Mouse (Mus musculus): ENCODE data around the gene Bglap3. TPM values are rescaled to one million over a fixed set of nuclear protein-coding genes. Genes with fewer than 3 reads are reported as not detected.

Bglap3 gene
- polyA plus RNA-seq, 1 experiment from 2014 or later: 1.3 TPM

Other genes with a start within 250 kb of the Bglap3 start
- 19.7 and 20.8 TPM in 2 replicates for gene Mef2d, start 230.4 kb downstream of the Bglap3 start, polyA plus RNA-seq (2015; fragmentation: Nextera tagmentation; extraction: Ambion mirVana)
- gene Rhbg, start 118.0 kb downstream of the Bglap3 start, polyA plus RNA-seq (2015; fragmentation: Nextera tagmentation; extraction: Ambion mirVana): 0.59 and 0.69 TPM in 2 replicates
- gene Gm38392, start 85.5 kb downstream of the Bglap3 start, polyA plus RNA-seq (2015; fragmentation: Nextera tagmentation; extraction: Ambion mirVana): 0.15 and 0.42 TPM in 2 replicates
- 10.2 and 12.2 TPM in 2 replicates for gene Tsacc, start 75.7 kb downstream of the Bglap3 start, polyA plus RNA-seq (2015; fragmentation: Nextera tagmentation; extraction: Ambion mirVana)
- 520 and 528 TPM in 2 replicates for gene Cct3, start 75.6 kb downstream of the Bglap3 start, polyA plus RNA-seq (2015; fragmentation: Nextera tagmentation; extraction: Ambion mirVana)
- gene Glmp, start 47.7 kb downstream of the Bglap3 start, polyA plus RNA-seq (2015; fragmentation: Nextera tagmentation; extraction: Ambion mirVana): 268 and 282 TPM in 2 replicates
- gene Tmem79, start 36.6 kb downstream of the Bglap3 start, polyA plus RNA-seq (2015; fragmentation: Nextera tagmentation; extraction: Ambion mirVana): 20.6 and 21.6 TPM in 2 replicates
- 39.9 and 45.8 TPM in 2 replicates for gene Smg5, start 36.5 kb downstream of the Bglap3 start, polyA plus RNA-seq (2015; fragmentation: Nextera tagmentation; extraction: Ambion mirVana)
- gene Paqr6, start 8.2 kb downstream of the Bglap3 start, polyA plus RNA-seq (2015; fragmentation: Nextera tagmentation; extraction: Ambion mirVana): 3.7 and 4.2 TPM in 2 replicates
- not detected in 2 replicates for gene Bglap2, start 6.0 kb upstream of the Bglap3 start, polyA plus RNA-seq (2015; fragmentation: Nextera tagmentation; extraction: Ambion mirVana)
- gene Bglap, start 11.7 kb upstream of the Bglap3 start, polyA plus RNA-seq (2015; fragmentation: Nextera tagmentation; extraction: Ambion mirVana): not detected in 2 replicates
- 127 and 128 TPM in 2 replicates for gene Pmf1, start 37.6 kb upstream of the Bglap3 start, polyA plus RNA-seq (2015; fragmentation: Nextera tagmentation; extraction: Ambion mirVana)
- 17.2 and 17.3 TPM in 2 replicates for gene Slc25a44, start 52.4 kb upstream of the Bglap3 start, polyA plus RNA-seq (2015; fragmentation: Nextera tagmentation; extraction: Ambion mirVana)
- 30.9 and 39.2 TPM in 2 replicates for gene Sema4a, start 88.4 kb upstream of the Bglap3 start, polyA plus RNA-seq (2015; fragmentation: Nextera tagmentation; extraction: Ambion mirVana)
- gene Lmna, start 137.2 kb upstream of the Bglap3 start, polyA plus RNA-seq (2015; fragmentation: Nextera tagmentation; extraction: Ambion mirVana): 120 TPM in 2 replicates
- 9.6 and 11.2 TPM in 2 replicates for gene Mex3a, start 159.7 kb upstream of the Bglap3 start, polyA plus RNA-seq (2015; fragmentation: Nextera tagmentation; extraction: Ambion mirVana)
- gene Rab25, start 175.6 kb upstream of the Bglap3 start, polyA plus RNA-seq (2015; fragmentation: Nextera tagmentation; extraction: Ambion mirVana): 75.2 and 89.8 TPM in 2 replicates
- gene Lamtor2, start 180.3 kb upstream of the Bglap3 start, polyA plus RNA-seq (2015; fragmentation: Nextera tagmentation; extraction: Ambion mirVana): 188 and 231 TPM in 2 replicates
- 43.6 and 43.7 TPM in 2 replicates for gene Ubqln4, start 181.0 kb upstream of the Bglap3 start, polyA plus RNA-seq (2015; fragmentation: Nextera tagmentation; extraction: Ambion mirVana)
- 338 and 390 TPM in 2 replicates for gene Ssr2, start 203.1 kb upstream of the Bglap3 start, polyA plus RNA-seq (2015; fragmentation: Nextera tagmentation; extraction: Ambion mirVana)
- 60.4 and 61.2 TPM in 2 replicates for gene Arhgef2, start 233.2 kb upstream of the Bglap3 start, polyA plus RNA-seq (2015; fragmentation: Nextera tagmentation; extraction: Ambion mirVana)

Measured in intestine, embryonic 15.5 days (tissue).